Mouse (Mus musculus) megakaryocyte progenitor cell, adult 5-6 weeks (primary cell): ENCODE results near the gene Tifa. TPM values are rescaled to one million over a fixed set of nuclear protein-coding genes. Genes with fewer than 3 reads are reported as not detected.

Experiments
- ATAC-seq: replicated peaks from 2 replicates; pipeline ENCODE4 v1.8.0; 2016; ENCODE audit warnings: mild to moderate bottlenecking, moderate TSS enrichment, inconsistent platforms; ENCODE audit not compliant: poor library complexity
- total RNA-seq, 2 experiments: library from RNA; stranded (forward) in 1 of 2; stranded (reverse) in 1 of 2; fragments of 157-497, 149-512 nt in 1 of 2; fragments of 200-1000 nt in 1 of 2; gene quantifications; 2 replicates each; pipeline versions ENCODE4 v1.2.3 to v1.2.4; 2015 to 2017

The Tifa gene
- total RNA-seq, 2 experiments from 2014 or later: 56.4 to 57.0 TPM

DNA sequence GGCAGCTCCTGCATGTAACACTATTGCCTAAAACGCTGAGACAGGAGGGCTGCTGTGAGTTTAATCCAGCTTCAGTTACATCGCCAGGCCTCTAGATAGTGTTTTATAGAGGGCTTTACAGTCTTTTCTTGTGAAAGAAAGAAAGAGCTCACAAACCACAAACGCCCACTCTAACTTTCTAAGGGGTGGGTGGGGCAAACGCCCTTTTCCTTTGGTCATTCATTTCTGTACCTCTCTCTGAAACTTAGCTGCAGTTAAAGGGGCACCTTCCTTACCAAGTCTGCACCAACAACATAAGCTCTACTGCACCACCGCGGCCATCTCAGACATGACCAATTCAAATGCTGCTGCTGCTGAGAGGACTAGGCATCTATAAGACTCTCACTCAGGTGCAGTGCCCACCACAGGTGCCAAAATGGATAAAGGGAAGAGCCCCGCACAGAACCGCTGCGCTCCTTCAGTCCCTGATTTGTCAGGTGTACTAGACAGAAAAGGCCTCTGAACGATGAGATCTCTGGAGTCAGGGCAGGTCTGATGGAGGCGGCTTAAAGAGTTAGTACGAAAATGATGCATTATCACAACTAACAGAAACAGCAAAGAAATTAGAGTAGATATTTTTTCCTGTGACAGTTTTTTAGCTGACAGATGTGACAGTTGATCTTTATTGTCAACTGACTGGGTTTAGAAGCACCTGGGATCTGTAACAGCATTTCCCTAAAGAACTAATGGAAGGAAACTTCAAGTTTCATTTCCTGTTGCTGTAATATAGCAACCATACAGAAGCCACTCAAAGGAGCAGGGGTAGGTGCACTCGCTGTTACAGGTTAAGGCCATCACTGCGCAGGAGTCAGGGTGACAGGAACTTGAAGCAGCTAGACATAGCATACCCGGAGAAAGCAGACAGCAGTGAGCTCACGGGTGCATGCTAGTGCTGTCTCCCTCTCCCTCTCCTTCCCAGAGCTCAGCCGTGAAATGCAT, 34.6 kb downstream of the Tifa start:
- ATAC-seq: peak; percentile 52

DNA sequence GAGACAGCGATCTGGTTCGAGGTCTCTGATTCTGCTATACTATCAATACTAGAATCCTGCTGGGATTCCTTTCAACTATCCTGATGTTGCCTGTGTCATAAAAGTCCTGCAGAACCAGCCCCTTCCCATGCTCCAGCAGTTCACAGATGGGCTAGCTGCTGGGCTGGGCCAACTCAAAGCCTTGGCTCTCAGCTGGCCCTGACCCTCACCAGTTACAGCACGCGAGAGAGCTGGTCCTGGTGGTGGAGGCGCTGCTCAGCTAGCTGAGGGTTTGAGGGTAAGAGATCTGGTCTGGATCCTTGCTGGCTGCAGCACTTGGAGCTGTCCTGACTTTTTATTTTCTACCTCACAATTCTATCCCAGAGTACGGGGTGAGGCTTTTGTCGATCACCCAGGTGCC, 36.9 kb downstream of the Tifa start:
- no peak for ATAC-seq

- ATAC-seq: no peak
Observed at GRCm38 (mm10) chr3:127827123-127827522, 37.5 kb downstream of the Tifa start.

- ATAC-seq: no peak
Observed at GRCm38 (mm10) chr3:127830183-127830582, 40.6 kb downstream of the Tifa start.

DNA sequence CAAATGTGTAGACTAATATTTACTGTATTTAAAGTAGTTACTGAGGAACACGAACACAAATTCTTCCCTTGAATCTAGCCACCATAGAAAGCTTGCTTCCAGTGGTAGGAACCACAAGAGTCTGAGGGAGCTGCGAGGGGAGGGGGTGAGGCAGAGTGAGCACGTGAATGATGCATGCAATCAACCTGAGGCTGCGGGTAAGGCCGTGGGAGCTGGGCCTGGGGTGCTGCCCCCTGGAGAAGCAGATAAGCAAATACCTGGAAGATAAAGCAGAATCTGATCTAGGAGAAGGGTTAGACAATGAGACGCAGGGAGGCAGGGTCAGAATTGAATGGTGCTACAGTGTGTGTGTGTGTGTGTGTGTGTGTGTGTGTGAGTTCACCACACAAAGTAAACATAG, 41.5 kb downstream of the Tifa start:
- ATAC-seq: peak; percentile 76

DNA sequence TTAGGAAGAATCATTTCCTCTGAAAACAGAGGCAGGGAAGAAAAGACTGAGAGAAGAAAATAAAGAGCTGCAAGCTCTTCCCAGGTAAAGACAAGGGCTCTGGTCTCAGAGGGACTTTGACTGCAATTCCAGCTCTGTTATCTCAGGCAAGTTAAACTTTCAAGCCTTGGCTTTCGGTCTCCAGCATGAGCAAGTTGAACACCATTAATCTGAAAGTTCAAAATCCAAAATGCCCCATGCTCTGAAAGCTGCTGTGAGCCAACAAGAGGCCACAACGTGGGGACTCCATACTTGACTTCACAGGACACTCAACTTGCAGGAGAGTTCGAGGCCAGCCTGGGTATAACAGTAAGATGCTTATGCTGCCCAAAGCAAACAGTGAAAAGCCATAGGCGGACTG, 44.4 kb downstream of the Tifa start:
- no peak for ATAC-seq

- peak; percentile 13; the same call in 1 of the 2 replicates for ATAC-seq
Observed at GRCm38 (mm10) chr3:127835594-127835993, 46.0 kb downstream of the Tifa start.

DNA sequence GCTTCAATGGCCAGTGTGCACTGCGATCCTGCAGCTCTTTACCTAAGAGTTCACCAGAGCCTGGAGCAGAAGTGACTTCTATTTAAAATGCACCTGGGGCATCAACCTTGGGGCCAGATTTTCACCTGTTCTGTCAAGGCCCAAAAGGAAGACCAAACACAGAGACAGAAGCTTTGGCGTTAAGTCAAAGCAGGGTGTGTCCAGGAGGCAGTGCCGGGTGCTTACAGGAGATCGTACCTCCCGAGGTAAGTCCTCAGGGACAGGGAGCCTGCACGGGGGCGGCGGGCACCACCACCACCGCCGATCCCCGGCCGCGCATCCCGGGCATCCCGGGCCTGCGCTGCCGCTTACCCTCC, 47.2 kb downstream of the Tifa start:
- no peak; the same call in 1 of the 2 replicates for ATAC-seq

DNA sequence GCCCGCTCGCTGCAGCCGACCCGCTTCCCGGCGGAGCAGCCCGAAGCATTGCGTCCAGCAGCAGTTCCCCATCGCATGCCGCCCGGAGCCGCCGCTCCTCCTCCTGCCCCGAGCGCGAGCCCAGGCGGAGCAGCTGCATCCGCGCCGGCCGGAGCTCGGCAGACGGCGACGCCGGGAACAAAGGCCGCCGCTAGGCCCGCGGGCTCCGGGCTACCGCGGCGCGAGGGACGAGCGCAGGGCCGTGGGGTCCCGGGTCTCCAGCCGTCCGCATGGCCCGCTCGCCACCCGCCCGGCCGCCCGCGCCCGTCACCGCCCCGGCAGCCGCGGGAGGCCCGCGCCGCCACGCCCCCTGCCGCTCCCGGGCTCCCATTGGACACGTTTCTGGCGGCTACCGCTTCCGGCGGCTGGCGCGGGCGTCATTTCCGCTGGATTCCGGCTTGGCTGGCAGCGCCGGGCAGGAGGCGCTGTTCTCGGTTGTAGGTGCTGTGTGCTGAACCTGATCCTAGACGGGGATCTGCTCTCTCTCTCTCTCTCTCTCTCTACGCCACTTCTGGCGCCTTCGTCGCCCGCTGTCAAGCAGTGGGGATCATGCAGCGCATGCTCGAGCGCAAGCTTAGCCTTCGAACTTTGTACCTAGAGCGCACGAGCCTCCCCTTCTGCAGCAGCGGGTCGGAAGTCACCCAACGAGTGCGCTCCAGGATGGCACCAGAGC, 47.7 kb downstream of the Tifa start, which contains the start of gene Ap1ar:
TSS of gene Ap1ar (minus strand) at position 370 of the 712 bp plus-strand sequence.
- ATAC-seq: peak; percentile 93

DNA sequence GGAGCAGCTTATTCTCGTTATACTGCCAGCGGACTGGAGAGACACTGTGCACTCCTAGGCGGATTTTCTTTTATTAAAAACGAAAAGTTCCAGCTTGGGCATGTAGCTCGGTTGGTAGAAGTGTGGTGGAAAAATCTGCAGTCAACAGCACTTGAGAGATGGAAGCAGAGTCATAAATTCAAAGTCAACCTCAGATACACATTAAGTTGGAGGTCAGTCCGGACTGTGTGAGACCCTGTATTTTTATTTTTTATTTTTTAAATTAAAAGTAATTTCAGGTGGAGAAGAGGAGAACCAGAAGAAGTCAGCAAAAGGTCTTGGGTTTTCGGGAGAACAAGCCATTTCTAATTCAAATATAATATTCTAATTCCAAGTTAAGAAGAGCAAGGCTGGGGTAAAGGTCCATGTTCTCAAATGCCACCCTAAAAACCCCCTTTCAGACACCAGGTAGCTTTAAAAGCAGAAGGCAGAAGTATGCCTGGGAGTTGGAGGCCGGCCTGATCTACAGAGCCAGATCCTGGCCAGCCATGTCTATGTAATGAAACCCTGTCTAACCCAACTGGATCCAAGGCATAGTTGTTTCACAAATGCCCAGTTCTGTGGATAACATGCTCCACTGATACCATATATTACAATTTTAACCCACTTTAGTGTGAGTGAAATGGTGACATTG, 48.5 kb downstream of the Tifa start:
- ATAC-seq: no peak

DNA sequence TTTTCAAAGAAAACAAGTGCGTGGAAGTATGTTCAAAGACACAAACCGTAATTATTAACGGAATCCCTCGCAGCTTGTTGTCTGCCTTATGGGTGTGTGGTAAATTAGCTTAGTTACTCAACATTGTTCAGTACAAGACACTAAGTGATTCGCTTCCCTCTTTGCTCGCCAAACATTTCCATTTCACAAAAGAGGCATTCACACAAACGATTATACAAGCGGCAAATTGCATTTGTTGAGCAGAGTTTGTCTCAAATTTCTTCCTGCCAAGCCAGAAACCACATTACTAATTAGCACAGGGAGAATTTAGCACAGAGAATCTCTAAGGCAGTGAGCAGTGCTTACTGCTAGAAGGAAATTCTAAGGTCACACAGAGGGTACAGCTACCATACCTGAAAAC, 52.3 kb downstream of the Tifa start:
- ATAC-seq: no peak

- no peak for ATAC-seq
Observed at GRCm38 (mm10) chr3:127843324-127843940, 53.8 kb downstream of the Tifa start.

- no peak for ATAC-seq
Observed at GRCm38 (mm10) chr3:127843941-127844327, 54.3 kb downstream of the Tifa start.

GRCm38 (mm10) chr3:127848088-127848808, 58.6 kb downstream of the Tifa start:
- peak; percentile 73 for ATAC-seq

GRCm38 (mm10) chr3:127849922-127850321, 60.3 kb downstream of the Tifa start:
- 0 out of 2 replicates have a peak, but pooled peaks have one; percentile 9 for ATAC-seq

DNA sequence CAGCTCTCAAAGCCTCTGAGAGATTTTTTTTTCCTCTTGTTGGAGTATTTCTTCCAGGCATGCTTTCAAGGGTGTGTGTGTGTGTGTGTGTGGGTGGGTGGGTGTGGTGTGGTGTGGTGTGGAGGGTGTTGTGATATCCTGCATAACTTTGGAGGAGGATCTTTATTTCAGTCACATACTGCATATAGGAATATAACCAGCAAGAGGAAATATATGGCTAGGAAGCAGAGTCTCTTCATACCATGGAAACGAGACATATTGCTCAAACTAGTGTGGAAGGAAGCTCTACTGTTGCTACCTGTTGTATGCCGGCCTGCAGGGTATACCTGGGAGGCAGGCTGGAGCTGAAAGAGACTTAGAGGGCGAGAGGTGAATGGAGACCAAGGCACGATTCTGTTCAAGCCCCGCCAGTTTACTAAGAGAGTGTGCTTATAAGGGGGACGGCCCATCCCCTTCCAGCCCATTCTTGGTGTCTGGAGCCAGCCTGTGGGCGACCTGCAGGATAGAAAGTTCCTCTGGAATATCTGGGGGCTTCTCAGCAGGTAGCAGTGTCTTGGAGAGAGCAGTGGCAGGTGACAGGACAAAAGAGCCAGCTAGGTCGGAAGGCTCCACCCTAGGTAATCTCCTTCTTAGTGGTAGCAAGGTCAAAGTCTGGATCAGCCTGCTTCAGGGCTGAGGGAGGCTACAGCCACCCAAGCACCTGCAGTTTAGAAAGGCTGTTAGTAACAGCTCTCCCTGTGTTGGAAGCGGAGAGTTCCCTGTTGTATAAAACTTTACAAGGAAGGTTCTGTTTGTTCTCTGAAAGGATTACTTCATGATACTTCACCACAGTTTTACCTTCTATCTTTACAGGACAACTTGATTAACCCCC, 61.4 kb downstream of the Tifa start:
- ATAC-seq: no peak

- no peak for ATAC-seq
Observed at GRCm38 (mm10) chr3:127852722-127853121, 63.1 kb downstream of the Tifa start.

DNA sequence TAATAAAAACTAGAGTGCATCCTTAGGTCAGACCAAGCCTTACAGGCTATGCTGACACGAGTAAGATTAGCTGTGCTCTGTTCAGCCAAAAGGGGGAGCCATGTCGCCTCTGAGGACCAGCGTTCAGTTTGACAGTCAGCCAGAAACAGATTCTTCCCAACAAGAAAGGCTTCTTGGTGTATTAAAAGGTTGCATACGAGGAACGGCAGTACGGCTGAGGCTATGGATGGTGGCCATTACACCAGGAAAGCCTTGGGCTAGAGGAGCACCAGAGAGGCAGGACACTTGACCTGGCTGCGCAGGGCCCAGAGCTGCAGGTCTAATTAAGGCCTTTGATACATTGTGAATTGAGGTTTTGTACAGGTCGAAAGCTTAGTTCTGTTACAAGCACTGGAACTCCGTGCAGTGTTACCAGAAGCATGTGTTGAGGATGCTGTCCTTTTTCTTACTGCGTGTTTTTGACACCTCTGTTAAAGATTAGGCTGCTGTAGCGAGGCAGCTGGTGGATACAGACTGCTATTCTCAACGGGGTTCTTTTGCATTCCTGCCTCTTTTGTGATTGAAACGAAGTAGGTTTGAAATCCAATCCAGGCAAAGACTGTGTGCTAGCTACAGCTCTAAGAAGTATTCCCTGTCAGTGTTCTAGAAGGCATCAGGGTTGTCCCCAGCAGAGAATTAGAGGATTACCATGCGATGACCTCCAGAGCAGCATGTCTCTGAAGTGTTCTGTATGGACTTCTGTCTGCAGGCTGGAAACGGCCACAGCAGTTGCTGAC, 64.0 kb downstream of the Tifa start:
- ATAC-seq: peak; percentile 90
